Mouse (Mus musculus): ENCODE results near the gene Dytn.
"Not testable (repeated sequence)": the region's sequence is repeated elsewhere in the genome, so short reads cannot be mapped to it uniquely, and the experiment has no call there.

The Dytn gene

GRCm38 (mm10) chr1:63686827-63687226 lies at the start of gene Dytn:
Dytn (minus strand) TSS chr1:63686927.
- no peak for DNase-seq (ENCODE audit: low read depth, low spot score)

- peak; percentile 96 for DNase-seq (ENCODE audit: low read depth, low spot score)
Measured at GRCm38 (mm10) chr1:63730240-63730771, 43.6 kb upstream of the Dytn start, which contains the start of the genes Mdh1b and Fastkd2. Mdh1b (minus strand) TSS chr1:63730318. Fastkd2 (plus strand) TSS chr1:63730614.

- DNase-seq (ENCODE audit: low read depth, low spot score) = no peak
Measured at GRCm38 (mm10) chr1:63729796-63730195, 43.1 kb upstream of the Dytn start.

GRCm38 (mm10) chr1:63720161-63720560 lies 33.4 kb upstream of the Dytn start:
- no peak for DNase-seq (ENCODE audit: low read depth, low spot score)

GRCm38 (mm10) chr1:63708876-63709275 lies 22.1 kb upstream of the Dytn start:
- peak; percentile 43 for DNase-seq (ENCODE audit: low read depth, low spot score)

- DNase-seq (ENCODE audit: low read depth, low spot score) = peak; percentile 66
Measured at GRCm38 (mm10) chr1:63705733-63706132, 19.0 kb upstream of the Dytn start.

- DNase-seq (ENCODE audit: low read depth, low spot score) = no peak
Measured at GRCm38 (mm10) chr1:63696861-63697260, 10.1 kb upstream of the Dytn start.

GRCm38 (mm10) chr1:63675975-63676374 lies 10.8 kb downstream of the Dytn start:
- no peak for DNase-seq (ENCODE audit: low read depth, low spot score)

GRCm38 (mm10) chr1:63668852-63669160 lies 17.9 kb downstream of the Dytn start:
- peak; percentile 84 for DNase-seq (ENCODE audit: low read depth, low spot score)

- DNase-seq (ENCODE audit: low read depth, low spot score) = no peak
Measured at GRCm38 (mm10) chr1:63667949-63668851, 18.5 kb downstream of the Dytn start.

GRCm38 (mm10) chr1:63667201-63667948 lies 19.4 kb downstream of the Dytn start:
- no peak for DNase-seq (ENCODE audit: low read depth, low spot score)

- DNase-seq (ENCODE audit: low read depth, low spot score) = no peak
Measured at GRCm38 (mm10) chr1:63666089-63666488, 20.6 kb downstream of the Dytn start.

- peak; percentile 84 for DNase-seq (ENCODE audit: low read depth, low spot score)
Measured at GRCm38 (mm10) chr1:63659591-63659990, 27.1 kb downstream of the Dytn start.

- peak; percentile 91 for DNase-seq (ENCODE audit: low read depth, low spot score)
Measured at GRCm38 (mm10) chr1:63658016-63658415, 28.7 kb downstream of the Dytn start.

- DNase-seq (ENCODE audit: low read depth, low spot score) = peak; percentile 39
Measured at GRCm38 (mm10) chr1:63639921-63640320, 46.8 kb downstream of the Dytn start.

- DNase-seq (ENCODE audit: low read depth, low spot score) = not testable (repeated sequence)
Measured at GRCm38 (mm10) chr1:63630390-63630789, 56.3 kb downstream of the Dytn start.

GRCm38 (mm10) chr1:63628211-63628610 lies 58.5 kb downstream of the Dytn start:
- DNase-seq (ENCODE audit: low read depth, low spot score) = peak; percentile 67

GRCm38 (mm10) chr1:63615668-63616067 lies 71.1 kb downstream of the Dytn start, which contains the start of gene Gm39653:
Gm39653 (plus strand) TSS chr1:63615968.
- no peak for DNase-seq (ENCODE audit: low read depth, low spot score)

- DNase-seq (ENCODE audit: low read depth, low spot score) = peak; percentile 72
Measured at GRCm38 (mm10) chr1:63614594-63614993, 72.1 kb downstream of the Dytn start.

- DNase-seq (ENCODE audit: low read depth, low spot score) = no peak
Measured at GRCm38 (mm10) chr1:63609613-63610012, 77.1 kb downstream of the Dytn start.

- DNase-seq (ENCODE audit: low read depth, low spot score) = no peak
Measured at GRCm38 (mm10) chr1:63603870-63604500, 82.7 kb downstream of the Dytn start.

- no peak for DNase-seq (ENCODE audit: low read depth, low spot score)
Measured at GRCm38 (mm10) chr1:63586869-63587268, 99.9 kb downstream of the Dytn start.
